Mouse (Mus musculus) spleen, postnatal 14 days (tissue): Measurements from ENCODE around the gene Psma1.

Source experiments
- DNase-seq, 2 experiments: peaks; one replicate each; pipeline ENCODE4 v3.0.0; 2021 to 2022; ENCODE audit warnings: low spot score in 2 of 2

Psma1 gene

GRCm38 (mm10) chr7:114276005-114276752, at the start of gene Psma1:
Psma1 (minus strand) TSS chr7:114276118.
- DNase-seq, result peak; percentile 94

DNA sequence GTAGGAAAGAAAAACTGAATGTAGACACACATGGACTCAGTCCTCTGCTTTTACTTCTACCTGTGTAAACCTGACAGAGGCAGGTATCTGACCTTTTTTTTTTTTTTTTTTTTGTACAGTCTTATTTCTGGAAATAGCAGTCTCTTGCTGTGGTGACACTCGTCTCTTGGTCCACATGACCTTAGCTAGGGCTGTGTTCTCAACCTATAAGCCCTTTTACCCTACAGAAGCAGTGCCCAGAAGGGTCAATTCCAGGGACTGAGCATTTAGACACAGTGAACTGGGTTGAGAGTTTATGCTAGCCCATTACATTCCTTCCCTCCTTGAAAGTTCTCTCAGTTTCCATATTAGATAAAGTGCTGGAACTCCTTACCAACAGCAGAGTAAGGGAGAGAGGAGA, 47.6 kb upstream of the Psma1 start:
- no peak for DNase-seq

DNA sequence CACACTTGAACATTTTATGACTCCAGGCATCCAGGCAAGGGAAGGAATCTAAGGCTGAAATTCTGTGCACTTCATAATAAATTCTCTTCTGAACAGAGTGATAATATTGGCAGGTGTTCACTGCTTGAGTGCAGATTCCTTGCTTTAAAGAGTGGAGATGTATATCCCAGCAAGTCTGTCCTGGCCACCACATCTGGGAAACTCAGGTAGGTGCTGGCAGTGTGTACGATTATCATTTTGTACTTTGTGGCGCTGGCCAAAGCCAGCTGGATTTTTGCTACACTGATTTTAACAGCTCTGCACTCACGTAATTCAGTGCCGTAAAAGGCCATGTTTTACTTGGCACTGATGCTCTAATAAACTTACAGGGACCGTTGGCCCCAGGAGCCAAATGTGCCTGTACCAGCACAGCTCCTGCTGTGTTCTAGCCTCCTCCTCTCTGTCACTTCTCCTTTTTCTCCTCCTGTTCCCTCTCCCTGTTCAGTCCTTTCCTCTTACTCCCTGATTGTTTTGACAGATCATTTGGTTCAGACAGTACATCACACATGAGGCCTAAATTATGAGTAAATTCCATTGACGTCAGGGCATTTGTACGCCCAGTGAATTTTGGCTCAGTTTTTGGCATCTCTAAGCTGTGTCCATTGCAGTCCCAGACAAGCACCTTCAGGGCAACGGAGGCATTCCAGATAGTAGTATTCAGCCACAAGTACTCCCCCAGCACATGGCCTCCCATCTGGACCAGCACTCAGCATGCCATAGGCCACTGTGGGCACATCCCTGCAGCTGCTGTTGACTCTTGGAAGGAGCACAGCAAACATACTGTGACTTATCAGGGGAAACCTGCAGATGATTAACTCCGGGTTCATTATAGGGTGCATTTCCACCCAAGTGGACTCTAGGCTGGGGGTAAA, 46.9 kb upstream of the Psma1 start:
- no peak for DNase-seq

GRCm38 (mm10) chr7:114321694-114322372, 45.9 kb upstream of the Psma1 start:
- no peak for DNase-seq

DNA sequence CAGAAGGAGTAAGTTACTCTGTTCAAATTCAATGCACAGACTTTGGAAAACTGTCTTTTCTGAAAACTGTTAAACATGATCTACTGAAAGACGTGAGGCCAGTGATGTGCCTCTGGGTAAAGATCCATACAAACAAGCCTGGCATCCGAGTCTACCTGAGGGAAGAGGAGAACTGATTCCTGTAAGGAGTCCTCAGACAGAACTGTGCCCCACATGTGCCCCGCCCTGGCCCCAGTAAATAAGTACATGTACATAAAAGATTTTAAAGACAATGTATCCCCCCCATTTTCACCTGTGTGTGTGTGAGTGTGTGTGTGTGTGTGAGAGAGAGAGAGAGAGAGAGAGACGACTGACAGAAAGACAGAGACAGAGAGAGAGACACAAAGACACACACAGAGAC, 42.0 kb upstream of the Psma1 start:
- no peak for DNase-seq

GRCm38 (mm10) chr7:114317389-114317792, 41.5 kb upstream of the Psma1 start:
- peak; percentile 23 to 52 for DNase-seq

DNA sequence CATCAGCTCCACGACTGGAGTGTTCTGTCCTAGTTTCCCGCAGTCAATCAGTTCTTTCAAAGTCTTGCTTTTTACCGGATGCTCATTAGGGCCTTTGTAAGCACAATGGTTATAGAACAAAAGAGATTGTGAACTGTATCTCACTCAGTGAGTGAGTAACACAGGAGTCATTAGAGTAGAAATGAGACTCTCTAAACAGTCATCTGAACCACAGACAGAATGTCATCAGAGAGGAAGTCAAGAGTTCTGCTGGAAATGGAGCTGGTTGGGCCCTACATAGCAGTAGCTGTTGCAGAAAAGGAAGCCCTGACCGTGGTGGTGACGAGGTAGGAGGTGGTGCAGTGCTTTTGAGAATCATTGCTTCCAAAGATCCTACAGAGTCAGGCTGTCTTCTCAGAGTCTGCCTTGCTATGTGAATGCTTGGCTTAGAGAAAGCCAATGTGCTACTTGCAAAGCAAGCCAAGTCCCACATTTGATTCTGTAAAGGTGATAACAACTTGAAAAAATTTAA, 40.5 kb upstream of the Psma1 start:
- DNase-seq, result no peak

GRCm38 (mm10) chr7:114311209-114311608, 35.3 kb upstream of the Psma1 start:
- no peak for DNase-seq

DNA sequence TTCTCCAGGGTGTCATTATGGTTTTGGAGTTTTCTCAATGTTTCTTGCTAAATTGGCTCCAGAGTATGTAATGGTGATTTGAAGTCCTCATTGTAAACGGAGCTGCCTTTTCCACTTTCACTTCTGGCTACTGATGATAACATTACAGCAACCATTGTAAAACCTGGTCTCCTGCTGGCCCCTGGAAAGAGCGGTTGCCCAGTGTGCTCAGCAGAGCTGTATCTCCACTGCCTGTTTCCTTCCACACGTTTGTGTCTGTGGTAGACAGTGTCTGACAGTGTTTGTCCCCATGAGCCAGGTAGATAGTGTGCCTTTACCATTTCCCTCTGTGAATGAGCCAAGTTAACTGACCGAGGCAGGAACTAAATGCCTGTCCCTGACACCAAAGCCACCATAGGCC, 33.1 kb upstream of the Psma1 start:
- DNase-seq, result no peak

DNA sequence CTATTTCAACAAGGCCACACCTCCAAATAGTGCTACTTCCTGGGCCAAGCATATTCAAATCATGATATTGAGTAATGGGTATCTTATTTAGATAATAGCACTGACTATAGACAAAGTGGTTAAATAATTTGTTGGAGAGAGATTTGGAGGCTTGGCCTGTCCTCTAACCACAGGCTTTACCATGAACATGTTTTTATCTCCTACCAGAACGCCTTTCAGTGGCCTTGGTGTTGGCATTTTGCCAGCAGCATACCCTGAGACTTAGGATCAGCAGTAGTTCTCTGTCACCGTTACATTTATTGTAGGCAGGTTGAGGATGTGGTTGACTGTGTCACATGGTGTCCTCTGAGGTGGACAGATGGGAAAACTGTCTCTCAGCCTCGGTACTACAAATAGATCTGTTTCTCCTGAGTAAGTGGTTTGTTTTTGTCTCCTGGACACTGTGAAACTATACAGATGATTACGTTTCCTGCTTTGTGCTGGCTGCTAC, 25.4 kb upstream of the Psma1 start:
- DNase-seq, result no peak

- no peak for DNase-seq
Measured at GRCm38 (mm10) chr7:114300782-114301181, 24.9 kb upstream of the Psma1 start.

- no peak for DNase-seq
Measured at GRCm38 (mm10) chr7:114299247-114299646, 23.3 kb upstream of the Psma1 start.

DNA sequence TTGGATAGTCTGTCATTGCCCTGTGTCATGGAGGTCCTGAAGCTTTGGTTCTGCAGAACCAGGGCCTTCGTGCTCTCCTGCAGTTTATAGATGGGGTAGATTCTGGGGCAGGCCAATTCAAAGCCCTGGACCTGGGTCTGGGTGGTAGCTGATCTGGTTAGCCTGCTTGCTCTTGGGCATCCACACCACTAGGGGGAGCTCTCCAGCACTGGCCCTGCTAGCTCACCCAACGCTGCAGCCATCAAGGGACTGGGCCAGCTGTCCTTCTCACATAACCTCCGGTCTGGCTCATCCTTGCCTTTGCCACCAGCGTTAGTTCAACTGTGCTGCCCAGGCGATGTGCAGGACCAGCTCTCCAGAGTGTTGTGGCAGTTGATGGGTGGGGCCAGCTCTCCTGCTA, 18.8 kb upstream of the Psma1 start:
- DNase-seq, result no peak

DNA sequence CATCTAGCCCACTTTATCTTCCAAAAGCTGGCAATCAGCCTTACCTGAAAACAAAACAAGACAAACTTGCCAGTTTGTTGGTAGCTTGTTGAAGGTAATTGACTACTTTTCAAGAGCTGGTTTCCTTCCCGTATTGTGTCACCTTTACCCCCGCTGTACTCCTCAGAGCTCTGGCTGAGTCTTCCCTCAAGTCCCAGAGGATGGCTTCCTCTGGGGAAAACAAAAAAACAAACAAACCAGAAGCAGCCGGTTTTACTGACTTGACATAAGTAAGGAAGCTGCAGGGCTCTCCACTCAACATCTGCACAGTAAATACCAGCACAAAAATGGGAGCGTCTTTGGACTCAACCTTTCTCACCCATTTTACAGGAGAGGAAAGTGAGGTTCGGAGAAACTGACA, 18.0 kb upstream of the Psma1 start:
- no peak for DNase-seq

DNA sequence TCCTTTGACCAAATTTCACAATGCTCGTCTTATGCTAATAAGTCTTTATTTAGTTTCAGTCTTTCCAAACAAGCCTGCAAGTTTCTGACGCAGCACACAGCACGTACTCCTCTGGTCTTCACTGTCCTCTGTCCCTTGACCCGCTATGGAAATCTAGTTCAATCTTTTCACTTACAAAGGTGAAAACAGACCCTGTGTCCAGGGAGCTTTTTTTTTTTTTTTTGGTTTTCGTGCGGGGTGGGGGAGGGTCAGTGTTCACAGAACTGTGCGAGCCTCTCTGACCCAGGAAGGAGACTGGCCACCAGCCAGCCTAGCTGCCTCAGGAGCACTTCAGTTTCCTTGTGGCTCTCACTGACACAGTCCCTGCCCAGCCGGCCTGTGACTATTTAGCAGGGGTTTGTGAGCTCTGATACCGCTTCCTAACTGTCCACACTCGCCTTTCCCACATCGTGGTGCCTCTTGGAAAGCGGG, 16.6 kb upstream of the Psma1 start:
- DNase-seq, result peak in 1 of 2 experiments; percentile 25

DNA sequence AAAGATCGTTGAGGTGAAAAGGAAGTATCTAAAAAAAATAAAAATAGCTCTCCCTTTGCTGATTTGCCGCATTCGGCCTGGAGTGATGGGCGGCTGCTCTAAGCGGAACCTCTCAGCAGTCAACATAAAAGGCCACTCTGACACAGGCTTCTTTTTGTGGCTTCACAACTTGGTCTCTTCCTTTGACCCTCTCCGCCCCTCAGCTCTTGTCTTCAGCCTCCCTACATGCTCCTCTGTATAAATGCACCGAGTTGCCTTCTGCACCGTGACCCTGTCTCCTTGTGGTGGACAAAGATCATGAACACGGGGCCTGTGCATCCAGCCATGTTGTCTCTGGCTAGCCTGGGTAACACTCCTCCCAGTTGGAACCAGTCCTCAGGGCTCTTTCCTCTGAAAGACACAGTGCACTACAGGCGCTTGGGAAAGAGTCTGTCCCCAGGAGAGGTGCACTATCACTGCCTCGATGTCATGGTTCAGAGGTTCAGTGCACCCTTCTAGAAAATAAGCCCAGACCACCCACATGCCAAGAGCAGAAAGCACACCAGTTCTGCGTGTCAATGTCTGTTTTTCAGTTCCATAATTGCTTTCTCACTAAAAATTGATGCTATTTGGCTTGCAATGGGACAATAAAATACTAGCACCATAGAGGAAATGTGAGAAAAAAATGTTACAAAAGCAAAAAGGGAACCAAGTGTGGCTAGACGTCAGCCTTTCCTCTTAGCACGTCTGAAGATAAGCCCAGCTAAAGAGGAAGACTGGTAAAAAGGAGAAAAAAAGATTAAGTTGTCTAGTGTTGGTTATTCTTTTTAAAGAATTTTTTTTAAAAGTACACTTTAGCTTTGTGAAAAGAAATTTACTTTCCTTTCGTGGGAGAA, 15.8 kb upstream of the Psma1 start:
- peak in 1 of 2 experiments; percentile 34 for DNase-seq

- DNase-seq, result no peak
Measured at GRCm38 (mm10) chr7:114290078-114290506, 14.2 kb upstream of the Psma1 start.

DNA sequence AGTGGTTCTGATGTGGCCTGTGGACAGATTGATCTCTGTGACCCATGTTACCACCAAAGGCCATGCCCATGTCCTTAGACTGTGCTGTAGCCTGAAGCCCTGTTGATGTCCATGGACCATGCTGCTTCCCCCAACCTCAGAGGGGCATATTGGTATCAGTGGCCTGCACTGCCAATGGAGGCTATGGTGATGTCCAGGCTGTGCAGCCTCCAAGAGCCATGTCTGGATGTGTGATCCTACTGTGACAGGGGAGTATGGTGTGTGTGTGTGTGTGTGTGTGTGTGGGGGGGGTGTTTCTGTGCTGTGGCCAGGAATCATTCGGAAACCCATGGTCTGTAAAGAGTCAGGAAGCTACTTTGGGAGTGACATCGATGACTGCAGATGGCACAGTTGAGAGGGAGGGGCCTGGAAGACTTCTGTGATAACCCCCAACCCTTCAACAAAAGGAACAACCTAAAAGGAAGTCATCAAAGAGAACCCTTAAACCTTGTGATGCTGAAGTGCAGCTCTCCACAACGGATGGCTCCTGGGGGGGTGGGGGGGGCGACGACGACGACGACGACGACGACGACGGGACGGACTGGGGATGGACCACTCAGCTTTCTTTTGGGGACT, 8.5 kb upstream of the Psma1 start:
- DNase-seq, result no peak

DNA sequence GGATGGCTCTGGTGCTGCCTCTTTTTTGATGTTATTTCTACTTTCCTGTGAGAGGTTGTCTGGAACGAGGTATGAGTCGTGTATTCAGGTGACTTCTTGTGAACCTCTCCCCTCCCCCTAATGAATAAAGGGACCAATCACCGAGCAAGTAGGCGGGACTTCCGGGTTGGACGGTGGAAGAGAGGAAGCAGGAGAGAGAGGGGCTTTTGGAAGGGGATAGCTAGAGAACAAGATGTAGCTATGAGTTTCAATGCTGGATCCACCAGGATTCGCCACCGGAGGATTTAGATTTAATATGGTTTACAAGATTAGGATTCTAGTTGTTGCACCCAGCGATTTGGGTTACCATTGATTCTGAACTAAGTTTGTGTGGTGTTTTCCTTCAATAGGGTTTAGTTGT, 7.1 kb upstream of the Psma1 start:
- no peak for DNase-seq

GRCm38 (mm10) chr7:114281671-114282070, 5.8 kb upstream of the Psma1 start:
- peak in 1 of 2 experiments; percentile 37 for DNase-seq
